In the genomic region with DNA sequence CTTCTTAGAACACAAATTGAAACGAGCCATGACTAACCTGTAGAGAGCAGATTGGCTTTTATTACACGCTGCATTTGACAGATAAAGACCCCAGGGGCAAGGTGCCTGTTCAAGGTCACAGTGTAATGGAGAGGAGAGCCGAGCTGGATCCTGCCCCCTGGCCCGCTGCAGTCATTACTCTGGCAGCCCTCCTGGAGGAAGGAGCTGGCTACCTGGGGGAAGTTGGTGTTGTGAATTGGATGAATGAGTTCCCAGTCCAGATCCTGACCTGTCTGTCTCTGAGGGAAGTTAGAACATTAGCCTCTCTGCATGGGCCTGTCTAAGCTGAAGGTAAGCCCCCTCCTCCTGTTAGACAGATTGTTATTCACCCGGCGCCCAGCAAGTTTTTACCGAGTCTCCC, we compare ENCODE assay signal across 26 mouse cellular contexts. TPM values are rescaled to one million over a fixed set of nuclear protein-coding genes. Genes with fewer than 3 reads are reported as not detected.
DNase-seq lines count a peak whose midpoint lies in the region; ATAC-seq and TF ChIP-seq lines count a peak whose summit lies in the region.
"Had no signal": no experiment of that assay in that cellular context is flagged by ENCODE, and none has a peak within 500 bp of the region (broad histone marks: within the 10 kb centered on the region; RNA-seq: fewer than 3 reads in every experiment).

No protein-coding gene starts in this region.

- TF ChIP-seq CTCF in CH12.LX (conservative IDR thresholded peaks at IDR 0.05 in 1 of 2, IDR thresholded peaks at IDR 0.05 in 1 of 2; ENCODE audit: low read depth in 2 of 2, low read length in 2 of 2), result no peak

- H3K4me2 ChIP-seq in CH12.LX (ENCODE audit: insufficient read depth, low read depth, poor library complexity, severe bottlenecking), result peak overlapping the region; percentile 54; the same call in 1 of the 2 replicates
- H3K4me2 ChIP-seq in limb, embryonic 13.5 days (replicated peaks), result no peak overlapping the region
- H3K4me2 ChIP-seq: embryonic facial prominence, embryonic 12.5 days; forebrain, embryonic 13.5 days; hindbrain, embryonic 12.5 days; liver, embryonic 13.5 days; neural tube, embryonic 15.5 days; stomach, embryonic 15.5 days had no signal

- 0 out of 2 replicates have a peak overlapping the region, but pooled peaks have one; percentile 2 for H3K9ac ChIP-seq in CH12.LX (ENCODE audit: insufficient read depth, low read depth)
- 0 out of 2 replicates have a peak overlapping the region, but pooled peaks have one; percentile 13 for H3K9ac ChIP-seq in limb, embryonic 13.5 days
- H3K9ac ChIP-seq: embryonic facial prominence, embryonic 12.5 days; forebrain, embryonic 13.5 days; hindbrain, embryonic 12.5 days; liver, embryonic 13.5 days; neural tube, embryonic 15.5 days; stomach, embryonic 15.5 days had no signal

- TF ChIP-seq RAD21 in CH12.LX (IDR thresholded peaks at IDR 0.05; ENCODE audit: low read depth, low read length), result no peak

- peaks cover 40% of the 10 kb centered on the region for H3K79me2 ChIP-seq in CH12.LX (replicated peaks; ENCODE audit: control insufficient read depth, extremely low read depth, insufficient read depth, poor library complexity, severe bottlenecking)

- H3K9me3 ChIP-seq in CH12.LX (replicated peaks; ENCODE audit: low read length), result no peaks in the 10 kb centered on the region
- H3K9me3 ChIP-seq in limb, embryonic 13.5 days, result no peaks in the 10 kb centered on the region
- H3K9me3 ChIP-seq: embryonic facial prominence, embryonic 12.5 days; forebrain, embryonic 13.5 days; hindbrain, embryonic 12.5 days; liver, embryonic 13.5 days; neural tube, embryonic 15.5 days; stomach, embryonic 15.5 days had no signal

- in situ Hi-C loops in CH12.LX (cut with MboI; ENCODE audit: low pct_ligation_motif_present, low pct_unique_long_range_greater_than_20kb, low sequenced_read_pairs), result loop anchor here (5.0 kb wide), 1 partner anchor 180 kb away; no protein-coding TSS in a partner anchor

- peak; percentile 45 for DNase-seq in kidney, adult 11 months
- no peak for DNase-seq in kidney, postnatal 10 days
- DNase-seq in CH12.LX (ENCODE audit: extremely low read depth) (no peak), ZHBTc4 (ENCODE audit: low read depth, low spot score) (peak; percentile 42)
- DNase-seq in layer of hippocampus, postnatal 14 days (ENCODE audit: low spot score in 2 of 2), result no peak
- DNase-seq: adrenal gland, postnatal 14 days; cerebellum, adult 11 months; cerebellum, postnatal 10 days; gastrocnemius, postnatal 14 days; heart, adult 2 months; layer of hippocampus, postnatal 36 days; liver, embryonic 13.5 days; lung, adult 2 months; lung, postnatal 14 days; right cerebral cortex, adult 18-20 months; thymus, postnatal 25 days had no signal

- H3K4me1 ChIP-seq in CH12.LX (ENCODE audit: control insufficient read depth in 1 of 2, insufficient read depth in 2 of 2), result peaks cover 32 to 90% of the 10 kb centered on the region in 2 experiments
- peaks cover 43% of the 10 kb centered on the region for H3K4me1 ChIP-seq in limb, embryonic 13.5 days

- no peaks in the 10 kb centered on the region for H3K27me3 ChIP-seq in CH12.LX (replicated peaks)
- peaks cover 12% of the 10 kb centered on the region; the same call in 1 of the 2 replicates for H3K27me3 ChIP-seq in limb, embryonic 13.5 days
- H3K27me3 ChIP-seq: embryonic facial prominence, embryonic 12.5 days; forebrain, embryonic 13.5 days; hindbrain, embryonic 12.5 days; liver, embryonic 13.5 days; neural tube, embryonic 15.5 days; stomach, embryonic 15.5 days had no signal

- no peak overlapping the region for H3K4me3 ChIP-seq in CH12.LX (replicated peaks in 1 of 3; ENCODE audit: low read depth in 2 of 3, low read length in 2 of 3, poor library complexity in 1 of 3)
- no peak overlapping the region for H3K4me3 ChIP-seq in limb, embryonic 13.5 days
- H3K4me3 ChIP-seq: embryonic facial prominence, embryonic 12.5 days; erythroblast, embryonic 14.5 days; forebrain, embryonic 13.5 days; heart, adult 2 months; hindbrain, embryonic 12.5 days; liver, embryonic 13.5 days; neural tube, embryonic 15.5 days; stomach, embryonic 15.5 days had no signal

- 31% methylated on average over 7 of the region's 7 CpGs for WGBS in limb, embryonic 13.5 days

- TF ChIP-seq POLR2A in CH12.LX (IDR thresholded peaks at IDR 0.05; ENCODE audit: low read depth, low read length), result no peak

- no peak for ATAC-seq in limb, embryonic 13.5 days (ENCODE audit: low FRiP score, low read depth)
- no peak for ATAC-seq in cerebellum, adult (ENCODE audit: insufficient number of reproducible peaks, low FRiP score, low TSS enrichment)
- ATAC-seq: forebrain, embryonic 13.5 days; intestine, postnatal 0 days had no signal

- dilution Hi-C loops in CH12.LX (cut with MboI; ENCODE audit: extremely low pct_ligation_motif_present, extremely low pct_unique_long_range_greater_than_20kb, low sequenced_read_pairs), result no loop called here

- H3K27ac ChIP-seq in CH12.LX (ENCODE audit: insufficient read depth, low read depth), result peak overlapping the region; percentile 93
- no peak overlapping the region for H3K27ac ChIP-seq in limb, embryonic 13.5 days
- H3K27ac ChIP-seq: embryonic facial prominence, embryonic 12.5 days; forebrain, embryonic 13.5 days; hindbrain, embryonic 12.5 days; liver, embryonic 13.5 days; neural tube, embryonic 15.5 days; stomach, embryonic 15.5 days had no signal

- TF ChIP-seq EP300 in CH12.LX (IDR thresholded peaks at IDR 0.05; ENCODE audit: low read length), result no peak

- H3K36me3 ChIP-seq in CH12.LX (replicated peaks in 1 of 2; ENCODE audit: control insufficient read depth in 1 of 2, insufficient read depth in 1 of 2, low read length in 1 of 2), result peaks cover 14 to 72% of the 10 kb centered on the region in 2 experiments
- peaks cover 3% of the 10 kb centered on the region; the same call in 1 of the 2 replicates for H3K36me3 ChIP-seq in limb, embryonic 13.5 days
- H3K36me3 ChIP-seq: embryonic facial prominence, embryonic 12.5 days; hindbrain, embryonic 12.5 days; neural tube, embryonic 15.5 days; stomach, embryonic 15.5 days had no signal

TF ChIP-seq in CH12.LX, 34 proteins besides CTCF, POLR2A, EP300 and RAD21:
- TF ChIP-seq TCF12 (IDR thresholded peaks at IDR 0.05; ENCODE audit: low read depth, low read length) (no peak), IRF4 (IDR thresholded peaks at IDR 0.05; ENCODE audit: low read depth, low read length) (no peak), MAFK (IDR thresholded peaks at IDR 0.05; ENCODE audit: insufficient replicate concordance, low read length) (no peak), ZC3H11A (IDR thresholded peaks at IDR 0.05; ENCODE audit: low read depth, low read length) (no peak), ZKSCAN1 (IDR thresholded peaks at IDR 0.05; ENCODE audit: borderline replicate concordance, low read depth, low read length) (no peak), JUN (IDR thresholded peaks at IDR 0.05; ENCODE audit: insufficient read depth, low read depth, low read length) (no peak), NRF1 (IDR thresholded peaks at IDR 0.05; ENCODE audit: low read depth, low read length) (no peak), CHD1 (IDR thresholded peaks at IDR 0.05; ENCODE audit: low read depth, low read length) (no peak), ZNF384 (IDR thresholded peaks at IDR 0.05; ENCODE audit: low read depth, low read length) (no peak), SMC3 (IDR thresholded peaks at IDR 0.05; ENCODE audit: low read depth, low read length) (no peak), ELF1 (IDR thresholded peaks at IDR 0.05; ENCODE audit: low read depth, low read length) (no peak), USF1 (IDR thresholded peaks at IDR 0.05; ENCODE audit: low read depth, low read length) (no peak), RCOR1 (conservative IDR thresholded peaks at IDR 0.05; ENCODE audit: low read depth, low read length) (no peak)

RNA-seq across cellular contexts. Expression of gene Smco4, which starts 9.2 kb away (rescaled TPM):
- total RNA-seq in CH12.LX (2012; rRNA removed), result 46.2 and 49.6 TPM in 2 replicates
- total RNA-seq in CH12.LX (2014; rRNA removed), result 24.8 and 26.9 TPM in 2 replicates
- polyA plus RNA-seq in CH12.LX (2012; ENCODE audit: insufficient read length, low read depth), result 64.4 and 65.6 TPM in 2 replicates
- polyA plus RNA-seq in limb, embryonic 13.5 days (2015; fragmentation: Nextera tagmentation; extraction: Ambion mirVana), result 2.8 and 3.3 TPM in 2 replicates
- total RNA-seq in layer of hippocampus, postnatal 14 days (2021), result 1 to 10 TPM; 7.1 to 7.3 TPM
- total RNA-seq: MEL had no signal

Comparison
In these comparisons a context has a peak if more than half of its experiments do, and no peak if none do; other contexts are left out.
1. DNase-seq: peak in kidney, adult 11 months (single experiment) and ZHBTc4 (single experiment); none in kidney, postnatal 10 days (single experiment), CH12.LX (single experiment) and layer of hippocampus, postnatal 14 days (0 of 2).